Mouse (Mus musculus): ENCODE results near the gene Wdr38. TPM values are rescaled to one million over a fixed set of nuclear protein-coding genes. Genes with fewer than 3 reads are reported as not detected.

The Wdr38 gene
- polyA plus RNA-seq, 1 experiment from 2014 or later = 1.4 TPM

DNA sequence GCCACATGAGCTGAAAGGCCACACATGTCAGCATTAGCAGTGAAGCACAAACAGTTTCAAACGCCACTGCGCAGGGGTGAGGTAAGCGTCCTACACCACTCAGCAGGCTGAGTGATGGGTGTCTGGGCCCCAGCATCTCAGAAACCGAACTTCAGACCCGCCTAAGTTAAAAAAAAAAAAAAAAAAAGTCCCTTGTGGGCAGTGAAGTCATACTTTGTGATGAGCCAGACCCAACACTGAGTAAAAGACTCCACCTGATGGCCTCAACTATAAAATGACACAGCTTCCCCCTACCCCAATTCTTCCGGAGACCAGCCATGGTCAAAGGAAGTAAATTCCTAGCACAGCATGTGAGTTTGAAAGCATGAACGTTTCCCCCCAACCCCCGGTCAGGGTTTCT is 5.8 kb downstream of the Wdr38 start:
- Histone ChIP-seq H3K9ac (ENCODE audit: low read depth, low read length) (peak overlapping the region; percentile 93; the same call in 1 of the 2 replicates), H3K4me1 (ENCODE audit: control insufficient read depth, insufficient read depth, low read length) (peaks cover 24% of the 10 kb centered on the region), H3K4me3 (ENCODE audit: low read length) (peak overlapping the region; percentile 91), H3K27ac (ENCODE audit: low read depth, low read length) (no peak overlapping the region), H3K4me2 (replicated peaks; ENCODE audit: low read depth, low read length) (peak overlapping the region; percentile 97), H3K27me3 (ENCODE audit: control insufficient read depth, insufficient read depth, low read length) (no peaks in the 10 kb centered on the region), H3K9me3 (ENCODE audit: control insufficient read depth, low read length) (no peaks in the 10 kb centered on the region), H3K36me3 (ENCODE audit: control insufficient read depth, insufficient read depth, low read length) (peaks cover 46% of the 10 kb centered on the region)
- no peak for ATAC-seq (ENCODE audit: low FRiP score, low TSS enrichment)
- WGBS = 59% methylated on average over 8 of the region's 8 CpGs

DNA sequence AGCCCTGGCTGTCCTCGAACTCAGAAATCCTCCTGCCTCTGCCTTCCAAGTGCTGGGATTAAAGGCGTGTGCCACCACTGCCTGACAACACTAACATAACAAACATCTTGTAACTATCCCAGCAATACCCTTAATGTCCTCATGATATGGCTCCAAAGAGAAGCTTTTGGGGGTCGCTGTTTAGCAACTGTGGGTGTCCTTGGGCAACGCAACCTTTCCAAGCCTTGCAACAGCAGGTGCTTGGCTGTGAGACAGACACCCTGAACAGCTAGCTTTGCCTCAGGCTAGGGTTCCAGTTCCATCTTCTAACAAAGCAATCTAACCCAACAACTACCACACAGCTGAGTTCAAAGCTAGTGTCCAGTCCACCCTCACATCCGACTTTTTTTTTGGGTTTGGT is 6.2 kb downstream of the Wdr38 start:
- 73% methylated on average over 5 of the region's 5 CpGs for WGBS
- no peak for ATAC-seq (ENCODE audit: low FRiP score, low TSS enrichment)

DNA sequence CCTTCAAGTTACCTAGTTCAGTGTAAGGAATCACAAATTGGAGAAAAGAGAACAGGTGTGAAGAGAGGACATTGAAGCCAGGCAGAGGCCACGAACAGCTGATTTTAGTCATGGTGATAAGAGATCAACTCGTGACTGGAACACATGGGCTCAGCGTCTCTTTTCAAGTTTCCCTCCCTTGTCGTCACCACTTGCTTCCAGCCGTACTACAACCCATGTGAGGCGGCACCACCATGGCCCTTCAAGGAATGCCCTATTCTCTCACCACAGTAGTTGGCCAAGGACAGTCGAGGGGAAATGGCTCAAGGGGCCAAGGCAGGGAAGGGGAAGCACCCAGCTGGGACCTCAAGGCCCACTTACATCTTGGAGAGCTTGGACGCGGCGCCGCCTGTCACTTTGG is 7.1 kb downstream of the Wdr38 start:
- 1% methylated on average over 11 of the region's 11 CpGs for WGBS
- H3K27ac ChIP-seq (ENCODE audit: low read depth, low read length) = peak overlapping the region; percentile 69
- ATAC-seq (ENCODE audit: low FRiP score, low TSS enrichment) = no peak
- peaks cover 28% of the 10 kb centered on the region for H3K4me1 ChIP-seq (ENCODE audit: control insufficient read depth, insufficient read depth, low read length)
- peak overlapping the region; percentile 93 for H3K9ac ChIP-seq (ENCODE audit: low read depth, low read length)
- H3K27me3 ChIP-seq (ENCODE audit: control insufficient read depth, insufficient read depth, low read length) = no peaks in the 10 kb centered on the region
- no peaks in the 10 kb centered on the region for H3K9me3 ChIP-seq (ENCODE audit: control insufficient read depth, low read length)
- H3K4me2 ChIP-seq (replicated peaks; ENCODE audit: low read depth, low read length) = peak overlapping the region; percentile 97
- H3K36me3 ChIP-seq (ENCODE audit: control insufficient read depth, insufficient read depth, low read length) = peaks cover 46% of the 10 kb centered on the region
- peak overlapping the region; percentile 91 for H3K4me3 ChIP-seq (ENCODE audit: low read length)

More for the DNA sequence above, 6.2 kb downstream of the Wdr38 start:
- Histone ChIP-seq H3K4me2 (replicated peaks; ENCODE audit: low read depth, low read length) (peak overlapping the region; percentile 97), H3K9me3 (ENCODE audit: control insufficient read depth, low read length) (no peaks in the 10 kb centered on the region), H3K9ac (ENCODE audit: low read depth, low read length) (peak overlapping the region; percentile 93), H3K27me3 (ENCODE audit: control insufficient read depth, insufficient read depth, low read length) (no peaks in the 10 kb centered on the region), H3K4me3 (ENCODE audit: low read length) (peak overlapping the region; percentile 91), H3K4me1 (ENCODE audit: control insufficient read depth, insufficient read depth, low read length) (peaks cover 24% of the 10 kb centered on the region), H3K36me3 (ENCODE audit: control insufficient read depth, insufficient read depth, low read length) (peaks cover 46% of the 10 kb centered on the region), H3K27ac (ENCODE audit: low read depth, low read length) (no peak overlapping the region)

- Histone ChIP-seq H3K36me3 (ENCODE audit: control insufficient read depth, insufficient read depth, low read length) (peaks cover 40% of the 10 kb centered on the region), H3K4me3 (ENCODE audit: low read length) (peak within 1 kb of the TSS; percentile 91), H3K9ac (ENCODE audit: low read depth, low read length) (peak within 1 kb of the TSS; percentile 93), H3K27me3 (ENCODE audit: control insufficient read depth, insufficient read depth, low read length) (no peaks in the 10 kb centered on the region), H3K4me2 (replicated peaks; ENCODE audit: low read depth, low read length) (peak within 1 kb of the TSS; percentile 97), H3K27ac (ENCODE audit: low read depth, low read length) (peak within 1 kb of the TSS; percentile 69), H3K9me3 (ENCODE audit: control insufficient read depth, low read length) (no peaks in the 10 kb centered on the region), H3K4me1 (ENCODE audit: control insufficient read depth, insufficient read depth, low read length) (peaks cover 31% of the 10 kb centered on the region)
- ATAC-seq (ENCODE audit: low FRiP score, low TSS enrichment) = peak; percentile 84
- WGBS = under 1% methylated on average over 54 of the region's 58 CpGs
These were observed 7.7 kb downstream of the Wdr38 start, which contains the start of gene Arpc5l for GRCm38 (mm10) chr2:39004880-39005435. Arpc5l (plus strand) TSS chr2:39005348.

DNA sequence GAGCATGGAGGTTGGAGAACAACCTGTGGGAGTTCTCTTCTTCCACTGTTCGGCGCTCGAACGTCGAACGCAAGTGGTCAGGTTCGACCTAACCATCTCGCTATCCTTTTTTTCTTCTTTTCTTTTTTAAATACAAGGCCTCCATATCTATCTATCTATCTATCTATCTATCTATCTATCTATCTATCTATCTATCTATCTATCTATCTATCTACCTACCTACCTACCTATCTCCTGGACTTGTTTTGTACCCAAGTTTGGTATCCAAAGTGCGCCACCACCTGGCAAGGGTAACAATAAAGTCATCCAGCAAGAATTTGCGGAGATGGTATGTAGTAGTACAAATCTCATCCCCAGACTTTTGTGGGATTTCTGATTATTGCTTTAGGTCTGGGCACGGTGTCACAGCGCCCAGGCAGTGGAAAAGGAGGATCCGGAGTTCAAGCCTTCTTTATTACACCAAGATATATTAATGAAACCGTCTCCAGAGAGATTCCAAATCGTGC is 8.4 kb downstream of the Wdr38 start, which contains the start of gene Rpl35:
Rpl35 (minus strand) TSS at position 51 of the 506 bp plus-strand sequence.
- H3K9me3 ChIP-seq (ENCODE audit: control insufficient read depth, low read length) = no peaks in the 10 kb centered on the region
- peaks cover 31% of the 10 kb centered on the region for H3K4me1 ChIP-seq (ENCODE audit: control insufficient read depth, insufficient read depth, low read length)
- H3K27ac ChIP-seq (ENCODE audit: low read depth, low read length) = peak within 1 kb of the TSS; percentile 69; the same call in 1 of the 2 replicates
- peaks cover 33% of the 10 kb centered on the region for H3K36me3 ChIP-seq (ENCODE audit: control insufficient read depth, insufficient read depth, low read length)
- peak within 1 kb of the TSS; percentile 93 for H3K9ac ChIP-seq (ENCODE audit: low read depth, low read length)
- 14% methylated on average over 15 of the region's 15 CpGs for WGBS
- peak within 1 kb of the TSS; percentile 91 for H3K4me3 ChIP-seq (ENCODE audit: low read length)
- peak within 1 kb of the TSS; percentile 97 for H3K4me2 ChIP-seq (replicated peaks; ENCODE audit: low read depth, low read length)
- no peaks in the 10 kb centered on the region for H3K27me3 ChIP-seq (ENCODE audit: control insufficient read depth, insufficient read depth, low read length)
- no peak for ATAC-seq (ENCODE audit: low FRiP score, low TSS enrichment)

- peak overlapping the region; percentile 97 for H3K4me2 ChIP-seq (replicated peaks; ENCODE audit: low read depth, low read length)
- peaks cover 27% of the 10 kb centered on the region for H3K36me3 ChIP-seq (ENCODE audit: control insufficient read depth, insufficient read depth, low read length)
- no peak overlapping the region for H3K9ac ChIP-seq (ENCODE audit: low read depth, low read length)
- no peak overlapping the region for H3K27ac ChIP-seq (ENCODE audit: low read depth, low read length)
- peaks cover 31% of the 10 kb centered on the region for H3K4me1 ChIP-seq (ENCODE audit: control insufficient read depth, insufficient read depth, low read length)
- 88% methylated on average over 14 of the region's 14 CpGs for WGBS
- peak overlapping the region; percentile 91; the same call in 1 of the 2 replicates for H3K4me3 ChIP-seq (ENCODE audit: low read length)
- no peak for ATAC-seq (ENCODE audit: low FRiP score, low TSS enrichment)
- no peaks in the 10 kb centered on the region for H3K9me3 ChIP-seq (ENCODE audit: control insufficient read depth, low read length)
- H3K27me3 ChIP-seq (ENCODE audit: control insufficient read depth, insufficient read depth, low read length) = no peaks in the 10 kb centered on the region
These were observed 9.0 kb downstream of the Wdr38 start for GRCm38 (mm10) chr2:39006149-39006730.

DNA sequence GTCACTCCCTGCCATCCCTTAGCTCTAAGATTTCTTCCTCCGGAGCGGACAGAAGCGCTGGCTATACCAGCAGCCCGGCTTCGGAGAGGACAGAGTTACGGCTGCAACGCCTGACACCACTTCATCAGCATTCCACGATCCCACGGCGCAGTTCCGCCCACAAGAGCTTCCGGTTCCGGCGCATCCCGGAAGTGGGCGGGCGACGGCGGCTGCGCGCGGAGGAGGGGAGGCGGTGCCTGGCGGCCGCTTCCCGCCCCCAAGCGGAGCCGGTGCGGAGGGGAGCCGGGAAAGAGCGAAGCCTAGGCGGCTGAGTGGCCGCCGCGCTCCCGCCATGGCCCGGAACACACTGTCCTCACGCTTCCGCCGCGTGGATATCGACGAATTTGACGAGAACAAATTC is 10.6 kb downstream of the Wdr38 start:
- no peaks in the 10 kb centered on the region for H3K9me3 ChIP-seq (ENCODE audit: control insufficient read depth, low read length)
- peak overlapping the region; percentile 71 for H3K4me2 ChIP-seq (replicated peaks; ENCODE audit: low read depth, low read length)
- H3K27me3 ChIP-seq (ENCODE audit: control insufficient read depth, insufficient read depth, low read length) = no peaks in the 10 kb centered on the region
- H3K9ac ChIP-seq (ENCODE audit: low read depth, low read length) = peak overlapping the region; percentile 72
- peak overlapping the region; percentile 73 for H3K4me3 ChIP-seq (ENCODE audit: low read length)
- WGBS = under 1% methylated on average over 41 of the region's 44 CpGs
- H3K27ac ChIP-seq (ENCODE audit: low read depth, low read length) = peak overlapping the region; percentile 81
- peaks cover 17% of the 10 kb centered on the region for H3K36me3 ChIP-seq (ENCODE audit: control insufficient read depth, insufficient read depth, low read length)
- peak; percentile 86 for ATAC-seq (ENCODE audit: low FRiP score, low TSS enrichment)
- H3K4me1 ChIP-seq (ENCODE audit: control insufficient read depth, insufficient read depth, low read length) = peaks cover 28% of the 10 kb centered on the region

GRCm38 (mm10) chr2:39008350-39008851 is 11.1 kb downstream of the Wdr38 start:
- H3K27me3 ChIP-seq (ENCODE audit: control insufficient read depth, insufficient read depth, low read length) = no peaks in the 10 kb centered on the region
- H3K36me3 ChIP-seq (ENCODE audit: control insufficient read depth, insufficient read depth, low read length) = peaks cover 17% of the 10 kb centered on the region
- no peaks in the 10 kb centered on the region for H3K9me3 ChIP-seq (ENCODE audit: control insufficient read depth, low read length)
- H3K4me1 ChIP-seq (ENCODE audit: control insufficient read depth, insufficient read depth, low read length) = peaks cover 23% of the 10 kb centered on the region
- H3K9ac ChIP-seq (ENCODE audit: low read depth, low read length) = peak overlapping the region; percentile 72
- peak overlapping the region; percentile 71 for H3K4me2 ChIP-seq (replicated peaks; ENCODE audit: low read depth, low read length)
- peak; percentile 55 for ATAC-seq (ENCODE audit: low FRiP score, low TSS enrichment)
- H3K27ac ChIP-seq (ENCODE audit: low read depth, low read length) = peak overlapping the region; percentile 81
- H3K4me3 ChIP-seq (ENCODE audit: low read length) = peak overlapping the region; percentile 73
- under 1% methylated on average over 18 of the region's 25 CpGs for WGBS

DNA sequence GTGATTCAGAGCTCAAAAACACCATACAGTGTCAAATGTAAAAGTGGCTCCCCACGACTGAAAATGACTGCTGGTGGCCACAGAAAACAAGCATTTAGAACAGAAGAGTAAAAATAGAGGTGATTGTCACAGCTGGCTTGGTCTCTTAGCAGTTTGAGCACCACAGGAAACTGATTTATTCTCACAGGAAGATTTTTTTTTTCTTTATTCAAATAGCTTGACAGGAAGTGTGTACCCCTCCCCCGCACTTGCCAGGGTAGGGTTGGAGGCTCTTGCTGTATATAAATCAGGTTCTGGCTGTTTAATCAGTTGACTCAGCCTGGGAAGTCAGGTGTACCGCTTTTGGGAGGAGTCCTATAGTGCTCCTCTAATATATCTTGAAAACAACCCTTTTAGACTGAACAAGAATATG is 11.7 kb downstream of the Wdr38 start:
- Histone ChIP-seq H3K4me1 (ENCODE audit: control insufficient read depth, insufficient read depth, low read length) (peaks cover 17% of the 10 kb centered on the region), H3K4me3 (ENCODE audit: low read length) (peak overlapping the region; percentile 73), H3K4me2 (replicated peaks; ENCODE audit: low read depth, low read length) (peak overlapping the region; percentile 71), H3K9me3 (ENCODE audit: control insufficient read depth, low read length) (no peaks in the 10 kb centered on the region), H3K27ac (ENCODE audit: low read depth, low read length) (peak overlapping the region; percentile 81; the same call in 1 of the 2 replicates), H3K36me3 (ENCODE audit: control insufficient read depth, insufficient read depth, low read length) (peaks cover 17% of the 10 kb centered on the region), H3K9ac (ENCODE audit: low read depth, low read length) (peak overlapping the region; percentile 72), H3K27me3 (ENCODE audit: control insufficient read depth, insufficient read depth, low read length) (no peaks in the 10 kb centered on the region)
- WGBS = 4% methylated on average over 3 of the region's 3 CpGs
- no peak for ATAC-seq (ENCODE audit: low FRiP score, low TSS enrichment)
